Mouse (Mus musculus) neural tube, embryonic 10.5 days (tissue): ENCODE data around the gene Mrpl4.
A peak's percentile ranks its signal among the peaks of the same experiment; 100 is the strongest.

ENCODE experiments used
- DNase-seq: peaks from one replicate; pipeline ENCODE4 v3.0.0-alpha.2; 2017; ENCODE audit warnings: low spot score; ENCODE audit errors: extremely low spot score

Gene Mrpl4

DNA sequence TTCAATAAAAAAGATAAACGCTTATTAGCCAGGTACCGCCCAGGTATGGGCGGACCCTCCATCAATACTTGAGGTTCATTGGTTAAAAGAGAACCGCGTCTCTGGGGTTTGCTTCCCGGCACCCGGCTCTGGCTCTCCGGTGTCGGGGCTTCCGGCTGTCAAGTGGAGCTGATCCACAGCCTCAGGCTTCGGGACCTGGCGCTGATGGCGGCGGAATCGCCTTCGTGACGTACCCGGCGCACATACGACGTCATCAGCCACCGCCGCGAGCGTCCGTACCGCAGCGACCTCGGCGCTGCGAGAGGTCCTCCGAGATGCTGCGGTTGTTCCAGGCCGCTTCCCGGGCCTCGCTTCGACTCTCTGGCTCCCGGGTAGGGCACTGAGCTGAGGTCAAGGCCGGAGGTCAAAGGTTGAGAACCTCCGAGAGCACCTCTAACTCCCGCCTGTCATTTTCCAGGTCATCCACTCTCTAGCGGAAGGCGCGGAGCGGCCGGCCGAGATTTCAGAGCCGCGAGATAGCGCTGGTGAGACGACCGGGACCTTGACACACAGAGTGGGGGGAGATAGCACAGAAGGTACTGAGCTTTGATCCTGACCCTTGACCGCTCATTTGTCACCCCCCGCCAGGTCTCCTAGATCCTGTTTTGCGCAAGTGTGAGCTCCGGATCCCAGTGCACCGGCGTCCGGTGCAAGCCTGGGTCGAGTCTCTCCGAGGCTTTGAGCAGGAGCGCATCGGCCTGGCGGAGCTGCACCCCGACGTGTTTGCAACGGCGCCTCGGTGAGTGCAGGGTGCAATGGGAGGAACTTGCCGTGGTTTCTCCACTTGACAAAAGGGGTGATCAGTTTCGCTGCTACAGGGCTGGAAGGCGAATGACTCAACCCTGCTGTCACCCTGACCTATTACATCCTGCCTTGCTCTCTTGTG is at the start of gene Mrpl4:
Gene Mrpl4, plus strand, starts transcription at position 112 of the 925 bp plus-strand sequence.
- DNase-seq, result peak; percentile 95

DNA sequence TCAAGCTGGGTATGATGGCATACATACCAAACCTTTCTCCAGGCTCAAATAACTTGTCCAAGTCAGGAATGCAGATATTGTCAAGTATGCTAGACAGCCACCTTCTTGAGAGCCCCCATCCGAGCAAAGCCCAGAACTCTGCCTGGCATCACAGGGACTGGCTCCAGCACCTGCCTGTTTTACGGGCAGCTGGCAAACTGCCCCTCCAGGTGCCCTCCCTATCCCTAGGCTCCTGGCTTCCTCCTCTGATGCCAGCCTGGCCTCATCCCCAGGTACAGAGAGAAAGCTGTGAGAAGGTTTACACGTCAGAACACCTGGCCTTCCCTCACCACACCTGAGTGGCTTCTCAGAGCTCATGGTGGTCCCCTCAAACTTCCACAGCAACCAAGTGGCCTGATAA is 45.5 kb upstream of the Mrpl4 start:
- no peak for DNase-seq

GRCm38 (mm10) chr9:20959430-20959938 is 43.1 kb upstream of the Mrpl4 start, which contains the start of gene Dnmt1:
Gene Dnmt1 (minus strand): TSS chr9:20959888.
- DNase-seq, result no peak

- DNase-seq, result no peak
Measured at GRCm38 (mm10) chr9:20961557-20961956, 41.0 kb upstream of the Mrpl4 start.

GRCm38 (mm10) chr9:20965606-20966005 is 36.9 kb upstream of the Mrpl4 start:
- DNase-seq, result no peak

GRCm38 (mm10) chr9:20966008-20966407 is 36.5 kb upstream of the Mrpl4 start:
- DNase-seq, result no peak

- no peak for DNase-seq
Measured at GRCm38 (mm10) chr9:20966747-20967146, 35.8 kb upstream of the Mrpl4 start.

GRCm38 (mm10) chr9:20971751-20972140 is 30.8 kb upstream of the Mrpl4 start:
- peak; percentile 44 for DNase-seq

DNA sequence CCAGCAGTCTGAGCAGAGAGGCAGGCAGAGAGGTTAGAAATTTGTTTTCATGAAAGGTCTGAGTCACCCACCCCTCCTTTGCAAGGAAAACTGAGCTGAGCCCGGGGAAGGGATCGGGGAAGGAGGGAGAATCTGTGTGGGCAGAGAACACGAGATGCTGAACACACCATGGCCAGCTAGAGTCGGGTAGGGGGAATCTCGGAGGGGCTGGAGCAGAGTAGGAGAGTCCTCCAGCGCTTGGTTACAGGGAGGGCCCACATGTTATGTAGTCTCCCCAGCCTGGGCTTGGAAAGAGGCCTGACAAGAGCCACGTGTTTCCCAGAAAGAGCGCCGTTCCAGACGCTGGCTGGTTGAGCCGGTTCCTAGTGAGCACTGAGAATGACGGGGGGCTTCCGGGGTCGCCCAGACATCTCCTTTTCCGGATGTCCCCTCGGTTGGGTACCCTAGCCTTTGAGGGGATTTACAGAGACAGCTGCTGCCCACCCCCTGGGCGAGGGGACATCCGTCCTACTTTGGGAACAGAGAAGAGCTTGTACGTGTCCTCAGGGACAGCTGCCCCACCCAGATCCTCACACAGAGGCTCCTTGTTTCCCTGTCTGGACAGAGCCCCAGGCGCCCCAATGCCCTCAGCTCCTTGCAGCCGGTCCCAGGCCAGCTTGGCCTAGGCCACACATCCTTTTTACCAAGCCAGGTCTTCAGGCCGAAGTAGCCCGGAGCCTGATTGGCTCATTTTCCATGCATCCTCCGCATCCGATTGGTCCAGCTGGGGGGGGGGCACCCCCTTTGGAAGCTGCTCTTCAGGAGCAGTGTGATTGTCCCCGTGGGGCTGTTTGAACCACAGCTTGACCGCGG is 30.2 kb upstream of the Mrpl4 start:
- peak; percentile 66 for DNase-seq

- DNase-seq, result no peak
Measured at GRCm38 (mm10) chr9:20973001-20973681, 29.4 kb upstream of the Mrpl4 start.

- no peak for DNase-seq
Measured at GRCm38 (mm10) chr9:20973682-20974075, 28.9 kb upstream of the Mrpl4 start.

GRCm38 (mm10) chr9:20975431-20976215 is 26.9 kb upstream of the Mrpl4 start:
- DNase-seq, result peak; percentile 73

GRCm38 (mm10) chr9:20976216-20976960 is 26.1 kb upstream of the Mrpl4 start, which contains the start of gene S1pr2:
Gene S1pr2 (minus strand): TSS chr9:20976781.
- DNase-seq, result peak; percentile 89

DNA sequence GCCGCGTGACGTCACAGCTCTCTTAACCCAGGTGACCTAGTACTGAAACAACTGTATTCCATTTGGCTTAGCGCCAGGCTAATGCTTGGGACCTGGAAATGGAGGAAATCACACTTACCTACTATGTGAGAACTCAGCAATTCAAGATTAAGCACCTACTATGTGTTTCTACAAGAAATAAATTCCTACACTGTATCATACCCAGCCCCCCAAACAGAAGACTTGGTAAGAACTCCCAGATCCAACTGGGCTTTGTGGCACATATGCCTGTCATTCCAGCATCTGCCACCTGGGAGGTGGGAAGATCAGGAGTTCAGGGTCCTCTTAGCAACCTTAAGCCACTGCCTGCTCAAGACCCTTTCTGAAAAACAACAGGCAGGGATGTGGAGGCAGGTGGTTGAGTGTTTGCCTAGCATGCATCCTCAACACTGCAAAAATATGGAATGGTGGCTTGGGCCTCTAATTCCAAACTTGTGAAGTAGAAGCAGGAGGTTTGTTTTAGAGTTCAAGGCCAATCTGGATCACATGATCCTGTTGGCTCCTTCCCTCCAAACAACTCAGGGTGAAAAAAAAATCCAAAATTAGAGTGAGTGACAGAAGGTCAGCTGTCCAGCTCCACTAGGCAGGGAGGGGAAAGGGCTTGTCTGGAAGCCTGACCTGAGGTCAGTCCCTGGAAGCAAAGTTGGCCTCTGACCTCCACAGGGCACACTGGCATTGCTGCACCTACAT is 25.4 kb upstream of the Mrpl4 start:
- peak; percentile 41 for DNase-seq

GRCm38 (mm10) chr9:20978409-20979095 is 24.0 kb upstream of the Mrpl4 start:
- DNase-seq, result no peak

GRCm38 (mm10) chr9:20979181-20979580 is 23.4 kb upstream of the Mrpl4 start:
- DNase-seq, result no peak

GRCm38 (mm10) chr9:20979769-20980168 is 22.8 kb upstream of the Mrpl4 start:
- DNase-seq, result no peak

- no peak for DNase-seq
Measured at GRCm38 (mm10) chr9:20982171-20982570, 20.4 kb upstream of the Mrpl4 start.
